Mouse (Mus musculus) forelimb bud, embryonic 11.5 days (tissue): ENCODE results near the gene Acot2.
A peak's percentile ranks its signal among the peaks of the same experiment; 100 is the strongest.
"Not testable (repeated sequence)": the region's sequence is repeated elsewhere in the genome, so short reads cannot be mapped to it uniquely, and the experiment has no call there.

ENCODE experiments used
- DNase-seq: peaks from one replicate; pipeline ENCODE4 v3.0.0-alpha.2; 2012; ENCODE audit warnings: low read depth, low spot score

Acot2 gene

GRCm38 (mm10) chr12:83987583-83988441 lies at the start of gene Acot2:
Acot2 (plus strand) TSS chr12:83987861.
- DNase-seq: peak; percentile 85

- DNase-seq: not testable (repeated sequence)
Measured at GRCm38 (mm10) chr12:83938592-83938991, 49.1 kb upstream of the Acot2 start.

- no peak for DNase-seq
Measured at GRCm38 (mm10) chr12:83939332-83939731, 48.3 kb upstream of the Acot2 start.

GRCm38 (mm10) chr12:83940031-83940430 lies 47.6 kb upstream of the Acot2 start:
- no peak for DNase-seq

GRCm38 (mm10) chr12:83941938-83942337 lies 45.7 kb upstream of the Acot2 start:
- DNase-seq: no peak

- DNase-seq: no peak
Measured at GRCm38 (mm10) chr12:83947260-83947811, 40.3 kb upstream of the Acot2 start.

- no peak for DNase-seq
Measured at GRCm38 (mm10) chr12:83949043-83949442, 38.6 kb upstream of the Acot2 start.

GRCm38 (mm10) chr12:83949776-83950492 lies 37.7 kb upstream of the Acot2 start:
- DNase-seq: no peak

GRCm38 (mm10) chr12:83950493-83950839 lies 37.2 kb upstream of the Acot2 start, which contains the start of gene Riox1:
Riox1 (plus strand) TSS chr12:83950608.
- DNase-seq: peak; percentile 85

GRCm38 (mm10) chr12:83950840-83951701 lies 36.6 kb upstream of the Acot2 start:
- peak; percentile 42 for DNase-seq

- no peak for DNase-seq
Measured at GRCm38 (mm10) chr12:83951711-83952575, 35.7 kb upstream of the Acot2 start.

GRCm38 (mm10) chr12:83958278-83958677 lies 29.4 kb upstream of the Acot2 start:
- DNase-seq: no peak

GRCm38 (mm10) chr12:83965235-83965634 lies 22.4 kb upstream of the Acot2 start:
- no peak for DNase-seq

- peak; percentile 61 for DNase-seq
Measured at GRCm38 (mm10) chr12:83972117-83972516, 15.5 kb upstream of the Acot2 start.

- no peak for DNase-seq
Measured at GRCm38 (mm10) chr12:83978862-83979261, 8.8 kb upstream of the Acot2 start.

- no peak for DNase-seq
Measured at GRCm38 (mm10) chr12:83981615-83982014, 6.0 kb upstream of the Acot2 start.

- DNase-seq: no peak
Measured at GRCm38 (mm10) chr12:83984752-83985151, 2.9 kb upstream of the Acot2 start, which contains the start of gene Heatr4. Heatr4 (minus strand) TSS chr12:83984852.

GRCm38 (mm10) chr12:83987242-83987582 lies 449 bp upstream of the Acot2 start:
- DNase-seq: no peak

GRCm38 (mm10) chr12:83988483-83988882 lies 822 bp downstream of the Acot2 start:
- DNase-seq: no peak

GRCm38 (mm10) chr12:83989378-83989777 lies 1.7 kb downstream of the Acot2 start:
- DNase-seq: no peak

- no peak for DNase-seq
Measured at GRCm38 (mm10) chr12:83997221-83997620, 9.6 kb downstream of the Acot2 start.
